Mouse (Mus musculus): ENCODE measurements around the gene Rtl8a.
"Not testable (repeated sequence)": the region's sequence is repeated elsewhere in the genome, so short reads cannot be mapped to it uniquely, and the experiment has no call there.

Gene Rtl8a

GRCm38 (mm10) chrX:53642980-53643961 lies at the start of gene Rtl8a:
Rtl8a (minus strand) TSS chrX:53643682.
- peak; percentile 28 for DNase-seq (ENCODE audit: low spot score)

GRCm38 (mm10) chrX:53693141-53693540 lies 49.7 kb upstream of the Rtl8a start:
- DNase-seq (ENCODE audit: low spot score): no peak

DNA sequence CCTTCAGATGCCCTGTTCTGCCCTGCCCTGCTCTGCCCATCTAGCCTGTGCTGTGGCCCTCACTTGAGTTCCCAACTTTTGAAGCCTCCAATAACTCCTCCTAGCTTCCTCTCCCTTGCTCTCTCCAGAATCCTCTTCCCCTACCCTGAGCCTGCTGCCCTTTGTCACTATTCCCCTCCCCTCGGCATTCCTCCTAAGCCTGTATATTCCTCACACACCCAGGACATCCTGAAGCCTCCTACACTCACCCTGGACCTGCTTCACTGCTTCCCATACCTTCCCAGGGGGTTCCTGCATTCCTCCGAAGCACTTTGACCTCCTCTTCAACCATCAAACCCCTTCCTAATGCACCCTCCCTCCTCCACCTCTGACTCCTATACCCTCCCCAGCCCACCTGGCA lies 48.6 kb upstream of the Rtl8a start:
- no peak for DNase-seq (ENCODE audit: low spot score)

GRCm38 (mm10) chrX:53684676-53685075 lies 41.2 kb upstream of the Rtl8a start:
- DNase-seq (ENCODE audit: low spot score): not testable (repeated sequence)

DNA sequence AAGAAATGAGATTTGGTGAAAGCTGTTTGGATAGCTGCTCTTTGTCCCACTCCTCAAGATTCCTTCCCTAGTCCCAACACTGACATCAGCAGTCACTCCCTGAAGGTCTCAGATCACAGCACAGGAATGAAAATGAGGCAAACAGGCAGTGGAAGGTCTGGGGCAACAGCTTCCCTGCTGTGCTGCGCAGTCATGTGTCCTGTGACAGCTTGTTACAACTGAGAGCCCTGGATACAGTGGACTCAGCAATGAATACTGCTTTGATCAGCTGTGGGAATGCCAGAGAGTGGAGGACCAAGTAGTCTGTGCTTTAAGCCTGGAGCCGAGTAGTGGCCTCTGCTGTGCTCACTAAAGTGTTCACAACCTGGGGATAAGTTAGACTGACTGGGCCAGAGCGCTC lies 39.2 kb upstream of the Rtl8a start:
- not testable (repeated sequence) for DNase-seq (ENCODE audit: low spot score)

DNA sequence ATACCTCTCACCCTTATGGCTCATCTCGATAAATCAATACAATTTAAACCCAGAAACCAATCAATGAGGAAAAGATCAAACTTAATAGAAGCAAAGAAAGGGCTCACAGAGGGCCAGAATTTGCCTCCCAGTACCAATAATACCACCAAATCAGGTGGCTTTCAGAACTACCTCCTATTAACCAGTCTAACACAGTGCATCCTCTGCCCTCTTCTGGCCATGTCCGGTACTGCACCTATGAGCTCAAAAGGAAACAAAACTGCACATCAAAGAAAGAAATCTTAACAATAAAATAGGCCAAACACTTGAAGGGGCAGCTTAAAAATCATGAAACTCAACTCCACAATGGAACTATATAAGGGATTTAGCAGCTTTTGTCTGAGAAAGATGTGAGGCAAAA lies 33.5 kb upstream of the Rtl8a start:
- peak; percentile 15 for DNase-seq (ENCODE audit: low spot score)

DNA sequence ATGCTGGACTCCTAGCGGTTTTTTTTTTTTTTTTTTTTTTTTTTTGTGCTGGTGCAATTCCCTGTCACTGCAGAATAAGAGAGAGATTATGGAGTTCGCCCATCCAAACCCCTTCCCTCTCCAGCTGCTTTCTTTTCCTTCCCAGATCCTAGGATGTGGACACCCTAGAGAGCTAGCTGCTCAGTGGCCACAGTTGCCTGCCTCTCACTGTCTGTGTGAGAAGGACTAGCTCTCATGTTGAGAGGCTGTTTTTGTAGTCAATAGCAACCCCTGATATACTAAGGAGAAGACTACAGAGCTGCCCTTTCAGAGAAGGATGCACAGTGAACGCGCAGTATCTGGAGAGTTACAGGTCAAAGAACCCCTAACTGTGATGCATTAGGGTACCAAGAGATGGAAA lies 27.2 kb upstream of the Rtl8a start:
- DNase-seq (ENCODE audit: low spot score): not testable (repeated sequence)

DNA sequence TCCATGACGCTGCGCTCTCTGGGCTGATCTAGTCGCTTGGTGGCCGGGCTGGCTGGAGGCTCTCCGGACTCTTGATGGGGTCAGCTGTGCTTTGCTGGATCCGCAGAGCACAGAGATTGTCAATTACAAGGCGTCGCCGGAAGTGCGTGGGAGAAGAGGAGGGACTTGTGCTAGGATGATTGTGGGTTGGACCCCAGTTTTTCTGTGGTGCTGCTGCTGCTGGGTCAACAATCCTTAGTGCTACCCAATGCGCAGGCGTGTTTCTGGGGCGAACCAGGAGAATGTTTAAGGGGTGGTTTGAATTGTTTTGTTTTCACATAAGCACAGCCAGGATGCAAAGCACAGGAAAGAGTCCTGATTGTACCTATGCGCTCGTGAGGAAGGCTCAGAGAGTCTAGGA lies 26.8 kb upstream of the Rtl8a start, which contains the start of gene Rtl8b:
TSS of gene Rtl8b (minus strand) at position 115 of the 400 bp plus-strand sequence.
- peak; percentile 14 for DNase-seq (ENCODE audit: low spot score)

DNA sequence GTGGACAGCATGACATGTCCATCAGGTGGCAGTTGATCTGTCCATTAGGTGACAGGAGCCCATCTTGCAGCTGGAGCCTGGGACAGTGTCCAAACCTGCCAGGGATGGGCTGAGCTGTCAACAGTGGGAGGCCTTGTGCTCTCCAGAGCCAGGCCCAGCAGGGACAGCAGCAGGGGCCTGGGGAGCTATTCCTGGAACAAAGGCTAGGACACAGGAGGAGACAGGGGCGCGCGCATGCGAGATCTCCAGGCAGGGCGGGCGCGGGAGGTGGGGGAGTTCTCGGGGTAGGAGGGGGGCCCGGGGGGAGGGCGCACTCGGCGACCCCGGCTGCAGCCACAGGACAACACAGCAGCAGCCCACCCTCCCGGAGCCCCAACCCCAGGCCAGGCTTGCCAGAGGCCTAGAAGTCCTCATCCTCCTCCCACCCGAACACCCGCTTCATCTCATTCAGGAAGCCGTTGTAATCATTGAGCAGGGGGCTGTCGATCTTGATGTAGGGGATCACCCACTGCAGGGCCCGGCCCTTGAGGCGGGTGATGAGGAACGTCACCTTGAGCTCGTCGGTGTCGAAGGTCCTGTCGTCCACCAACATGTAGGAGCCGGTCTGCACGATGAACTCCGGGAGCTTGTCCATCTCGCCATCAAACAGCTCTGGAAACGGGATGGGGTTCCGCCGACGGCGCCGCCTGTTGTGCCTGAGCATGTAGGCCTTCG lies 26.2 kb upstream of the Rtl8a start:
- DNase-seq (ENCODE audit: low spot score): not testable (repeated sequence)

GRCm38 (mm10) chrX:53652917-53653316 lies 9.4 kb upstream of the Rtl8a start:
- DNase-seq (ENCODE audit: low spot score): not testable (repeated sequence)

DNA sequence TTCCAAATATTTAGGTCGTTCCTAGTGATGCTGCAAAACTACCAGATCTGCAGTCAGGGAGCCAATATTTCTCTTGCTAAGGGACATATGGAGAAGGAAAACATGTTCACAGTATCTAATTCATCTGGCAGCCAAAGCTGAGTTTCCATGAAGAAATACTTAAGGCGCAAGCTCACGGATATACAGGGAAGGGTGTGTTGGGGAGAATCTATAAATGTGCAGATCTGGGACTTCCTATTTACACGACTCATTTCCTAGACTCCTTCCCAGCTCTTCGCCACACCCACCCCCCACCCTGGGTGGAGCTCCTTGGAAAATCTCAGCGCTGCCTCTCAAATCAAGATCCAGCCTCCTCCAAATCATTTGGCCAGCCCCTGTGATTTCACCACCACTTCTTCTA lies 2.4 kb upstream of the Rtl8a start:
- no peak for DNase-seq (ENCODE audit: low spot score)

DNA sequence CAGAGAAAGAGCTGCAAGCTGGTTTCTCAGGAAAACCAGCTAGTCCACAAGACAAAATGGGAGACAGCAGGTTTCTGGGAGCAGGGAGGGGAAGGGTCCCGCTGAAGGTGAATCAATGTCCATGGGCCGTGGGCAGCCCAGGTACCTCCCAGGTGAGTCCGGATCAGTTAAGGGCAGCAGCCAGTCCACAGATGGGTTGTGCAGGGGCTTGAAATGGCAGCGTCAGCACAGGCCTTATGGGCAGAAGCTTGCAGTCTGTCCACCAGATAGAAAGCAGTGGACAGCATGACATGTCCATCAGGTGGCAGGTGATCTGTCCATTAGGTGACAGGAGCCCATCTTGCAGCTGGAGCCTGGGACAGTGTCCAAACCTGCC lies 890 bp downstream of the Rtl8a start:
- DNase-seq (ENCODE audit: low spot score): not testable (repeated sequence)

- not testable (repeated sequence) for DNase-seq (ENCODE audit: low spot score)
Observed at GRCm38 (mm10) chrX:53638107-53638506, 5.4 kb downstream of the Rtl8a start.

DNA sequence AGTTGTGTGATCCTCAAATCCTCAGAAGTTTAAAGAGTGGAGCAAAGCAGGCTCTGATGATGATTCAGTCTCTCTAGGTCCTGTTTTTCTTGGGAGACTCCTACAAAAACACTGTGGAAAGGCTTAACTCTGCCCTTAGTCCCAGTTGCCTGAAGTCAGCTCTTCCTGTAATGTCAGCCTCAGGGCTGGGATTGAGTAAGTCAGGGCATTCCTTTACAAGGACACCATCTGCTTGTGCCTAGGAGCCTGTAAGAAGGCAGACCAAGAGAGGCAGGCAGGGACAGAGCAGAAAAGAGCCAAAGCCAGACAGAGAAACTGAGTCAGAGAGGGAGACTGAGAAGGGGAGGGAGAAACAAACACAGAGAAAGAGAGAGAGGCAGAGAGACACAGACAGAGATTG lies 32.1 kb downstream of the Rtl8a start:
- DNase-seq (ENCODE audit: low spot score): not testable (repeated sequence)

DNA sequence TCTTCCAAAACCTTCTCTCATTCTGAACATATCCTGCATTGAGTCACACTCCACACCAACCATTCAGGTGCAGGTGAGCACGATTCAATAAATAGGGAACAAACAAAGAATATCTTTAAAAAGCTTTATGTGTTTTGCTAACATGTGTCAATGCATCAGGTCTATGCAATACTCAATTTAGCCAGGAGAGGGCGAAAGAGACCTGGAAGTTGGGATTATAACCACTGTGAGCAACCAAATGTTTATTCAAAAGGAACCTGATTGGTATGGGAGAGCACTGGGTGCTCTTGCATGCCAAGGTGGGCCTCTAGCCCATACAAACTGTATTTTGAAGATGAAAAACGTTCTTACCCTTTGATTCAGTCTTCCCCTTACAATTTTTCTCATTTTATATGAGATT lies 32.9 kb downstream of the Rtl8a start:
- peak; percentile 19 for DNase-seq (ENCODE audit: low spot score)

DNA sequence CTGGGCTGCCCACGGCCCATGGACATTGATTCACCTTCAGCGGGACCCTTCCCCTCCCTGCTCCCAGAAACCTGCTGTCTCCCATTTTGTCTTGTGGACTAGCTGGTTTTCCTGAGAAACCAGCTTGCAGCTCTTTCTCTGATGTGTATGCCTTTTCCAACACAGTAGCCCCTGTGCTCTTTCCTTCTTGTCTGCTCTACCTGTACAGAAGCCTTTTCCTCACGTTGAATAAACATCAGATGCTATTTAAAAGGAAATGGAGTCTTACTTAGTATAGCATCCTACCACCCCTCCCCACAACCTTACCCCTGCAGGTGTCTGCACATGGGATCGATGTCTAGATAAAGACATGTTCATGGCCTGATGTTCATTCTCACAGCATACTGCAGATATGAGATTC lies 34.6 kb downstream of the Rtl8a start, which contains the start of gene Gm14597:
TSS of gene Gm14597 (minus strand) at position 101 of the 400 bp plus-strand sequence.
- DNase-seq (ENCODE audit: low spot score): not testable (repeated sequence)

DNA sequence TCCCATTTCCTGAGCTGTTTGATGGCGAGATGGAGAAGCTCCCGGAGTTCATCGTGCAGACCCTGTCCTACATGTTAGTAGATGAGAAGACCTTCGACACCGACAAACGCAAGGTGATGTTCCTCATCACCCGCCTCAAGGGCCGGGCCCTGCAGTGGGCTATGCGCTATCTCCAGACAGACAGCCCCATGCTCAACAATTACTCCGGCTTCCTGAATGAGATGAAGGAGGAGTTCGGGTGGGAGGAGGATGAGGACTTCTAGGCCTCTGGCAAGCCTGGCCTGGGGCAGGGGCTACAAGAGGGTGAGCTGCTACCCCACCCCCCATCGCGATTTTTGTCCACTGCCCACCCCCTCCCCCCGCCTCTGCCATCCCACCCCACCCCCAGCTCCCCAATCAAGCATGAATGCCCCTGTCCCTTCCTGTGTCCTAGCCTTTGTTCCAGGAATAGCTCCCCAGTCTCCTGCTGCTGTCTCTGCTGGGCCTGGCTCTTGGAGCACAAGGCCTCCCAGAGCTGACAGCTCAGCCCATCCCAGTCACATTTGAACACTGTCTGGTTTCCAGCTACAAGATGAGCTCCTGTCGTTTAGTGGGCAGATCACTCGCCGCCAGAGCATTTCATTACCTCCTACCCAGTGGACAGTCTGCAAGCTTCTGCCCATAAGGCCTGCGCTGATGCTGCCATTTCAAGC lies 35.2 kb downstream of the Rtl8a start:
- DNase-seq (ENCODE audit: low spot score): no peak

GRCm38 (mm10) chrX:53607242-53608121 lies 36.0 kb downstream of the Rtl8a start, which contains the start of gene Rtl8c:
Rtl8c (plus strand) TSS chrX:53608032.
- DNase-seq (ENCODE audit: low spot score): peak; percentile 13

DNA sequence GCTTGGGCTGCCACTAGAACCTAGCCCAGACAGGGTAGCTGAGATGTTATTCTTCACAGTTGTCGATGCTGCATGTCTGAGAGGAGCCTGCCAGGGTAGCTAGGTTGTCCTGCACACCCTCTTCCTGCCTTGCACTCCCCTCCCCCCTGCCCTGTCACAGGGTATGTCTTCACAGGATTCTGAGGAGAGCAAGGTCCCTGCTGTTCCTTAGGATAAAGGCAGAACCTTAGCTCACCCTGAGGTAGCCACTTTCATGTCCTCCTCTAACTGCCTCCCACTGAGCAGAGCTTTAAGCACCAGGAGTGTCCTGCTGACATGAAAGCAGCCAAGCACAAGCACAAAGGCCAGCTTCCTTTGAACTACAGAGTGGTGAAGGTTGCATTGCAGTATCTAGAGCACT lies 37.3 kb downstream of the Rtl8a start:
- DNase-seq (ENCODE audit: low spot score): not testable (repeated sequence)

- not testable (repeated sequence) for DNase-seq (ENCODE audit: low spot score)
Observed at GRCm38 (mm10) chrX:53599993-53600392, 43.5 kb downstream of the Rtl8a start.

All from ovary, postnatal 10 days (tissue).